Mouse (Mus musculus): ENCODE measurements around the gene Sstr5. TPM values are rescaled to one million over a fixed set of nuclear protein-coding genes. Genes with fewer than 3 reads are reported as not detected.

Sstr5 gene
- total RNA-seq, 2 experiments from 2014 or later, result not detected

DNA sequence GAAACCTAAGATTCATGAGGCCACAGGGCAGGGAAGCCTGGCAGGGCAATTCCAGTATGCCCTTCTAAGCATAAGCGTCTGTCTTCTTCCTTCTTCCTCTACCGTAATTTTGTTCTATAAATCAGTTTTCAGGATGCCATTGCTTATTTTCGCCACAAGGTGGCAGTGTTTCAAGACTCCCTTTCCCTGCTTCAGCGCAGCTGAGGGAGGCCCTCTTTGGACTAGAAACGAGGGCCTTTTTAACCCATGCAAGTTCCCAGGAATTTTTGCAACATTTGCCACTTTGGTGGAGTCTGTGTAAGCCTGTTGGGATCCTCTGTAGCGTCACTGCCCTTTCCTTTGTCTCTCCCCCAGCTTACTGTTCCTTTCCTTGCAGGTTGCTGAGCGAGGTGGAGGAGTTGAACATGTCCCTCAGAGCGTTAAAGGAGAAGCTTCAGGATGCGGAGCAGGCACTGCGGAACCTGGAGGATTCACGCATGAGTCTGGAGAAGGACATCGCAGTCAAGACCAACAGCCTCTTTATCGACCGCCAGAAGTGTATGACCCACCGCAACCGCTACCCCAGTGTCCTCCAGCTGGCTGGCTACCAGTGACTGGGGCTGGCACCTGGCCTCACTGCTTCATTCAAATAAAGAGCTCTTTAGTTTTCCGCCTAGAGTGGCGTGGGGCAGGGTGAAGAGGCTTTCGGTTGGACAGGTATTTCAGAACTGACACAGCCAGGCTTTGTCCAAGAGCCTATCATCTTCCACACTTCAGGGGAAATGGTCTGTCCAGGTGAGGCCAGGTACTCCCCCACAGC, 20.9 kb downstream of the Sstr5 start:
- peak; percentile 33 for DNase-seq

DNA sequence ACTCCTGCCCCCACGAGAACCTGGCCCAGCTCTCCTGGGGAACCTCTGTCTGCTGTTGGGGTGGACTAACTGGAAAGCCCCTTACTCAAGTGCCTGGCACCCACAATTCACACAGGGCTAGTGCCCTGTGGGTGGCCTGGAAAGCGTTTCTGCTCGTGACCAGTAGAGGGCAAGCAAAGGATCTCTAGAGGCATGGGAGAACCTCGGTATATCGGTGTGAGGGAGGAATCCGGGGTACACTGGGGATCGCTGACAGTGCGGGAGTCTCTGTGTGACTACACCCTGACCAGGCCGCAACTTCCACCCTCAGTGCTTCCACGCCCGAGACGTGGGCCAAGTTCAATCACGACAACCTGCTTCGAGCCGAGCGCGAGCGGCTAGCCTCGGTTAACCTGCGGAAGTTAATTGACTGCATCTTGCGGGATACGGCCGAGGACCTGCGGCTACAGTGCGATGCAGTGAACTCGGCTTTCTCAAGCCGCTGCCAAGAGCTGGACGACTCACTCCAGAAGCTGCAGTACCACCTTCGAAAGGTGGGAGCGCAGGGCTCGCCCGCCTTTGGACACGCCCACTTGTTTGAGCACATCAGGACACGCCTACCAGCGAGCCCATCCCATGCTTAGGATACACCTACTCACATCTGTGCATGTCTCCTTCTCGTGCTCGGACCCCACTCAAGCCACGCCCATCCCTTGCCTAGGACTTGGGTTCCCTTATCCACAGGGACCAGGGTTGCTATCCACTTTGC, 22.6 kb downstream of the Sstr5 start:
- intact Hi-C loops (cut with DNase I; ENCODE audit: low total_unique reads), result loop anchor here (10.0 kb wide), 1 partner anchor 140 kb away; no protein-coding TSS in a partner anchor
- DNase-seq, result peak; percentile 49

More for the DNA sequence above, 20.9 kb downstream of the Sstr5 start:
- intact Hi-C loops (cut with DNase I; ENCODE audit: low total_unique reads), result loop anchor here (2.0 to 10.0 kb wide), 2 partner anchors 31 to 141 kb away; no protein-coding TSS in a partner anchor

DNA sequence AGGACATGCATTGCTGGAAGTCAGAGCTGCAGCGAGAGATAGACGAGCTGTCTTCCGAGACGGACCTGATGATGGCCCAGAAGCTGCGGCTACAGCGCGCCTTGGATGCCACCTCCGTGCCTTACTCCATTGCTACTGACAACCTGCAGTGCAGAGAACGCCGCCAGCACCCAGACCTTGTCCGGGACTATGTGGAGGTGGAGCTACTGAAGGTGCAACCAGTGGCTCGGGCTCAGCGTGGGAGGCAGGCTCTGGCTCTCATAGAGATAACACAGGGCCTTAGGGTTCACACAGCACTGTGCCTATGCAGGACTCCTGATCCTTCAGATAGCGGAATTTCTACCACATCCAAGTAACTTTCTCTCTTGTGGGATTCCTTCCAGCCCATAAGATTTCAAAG, 25.0 kb downstream of the Sstr5 start:
- intact Hi-C loops (cut with DNase I; ENCODE audit: low total_unique reads), result loop anchor here (10.0 kb wide), 1 partner anchor 137 kb away; no protein-coding TSS in a partner anchor
- no peak for DNase-seq

DNA sequence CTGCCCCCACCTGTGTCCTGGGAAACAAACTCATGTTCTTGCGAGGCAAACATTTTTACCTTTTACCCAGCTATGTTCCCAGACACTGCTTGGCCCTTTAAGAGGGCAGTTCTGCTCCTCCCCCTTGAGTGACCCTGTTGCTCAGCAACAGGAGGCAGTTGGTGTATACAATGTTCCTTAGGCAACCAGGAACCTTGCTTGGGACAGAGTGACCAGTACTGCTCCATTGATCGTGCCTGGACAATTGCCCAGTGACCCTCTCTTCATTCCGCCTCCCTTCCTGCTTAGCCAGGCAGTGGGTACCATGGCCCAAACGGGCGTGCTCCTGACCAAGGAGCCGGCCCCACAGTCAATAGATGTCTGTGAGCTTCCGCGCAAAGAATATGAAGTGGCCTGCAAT, 25.7 kb downstream of the Sstr5 start:
- no peak for DNase-seq
- intact Hi-C loops (cut with DNase I; ENCODE audit: low total_unique reads), result loop anchor here (2.0 to 10.0 kb wide), 2 partner anchors 73 to 137 kb away; no protein-coding TSS in a partner anchor

DNA sequence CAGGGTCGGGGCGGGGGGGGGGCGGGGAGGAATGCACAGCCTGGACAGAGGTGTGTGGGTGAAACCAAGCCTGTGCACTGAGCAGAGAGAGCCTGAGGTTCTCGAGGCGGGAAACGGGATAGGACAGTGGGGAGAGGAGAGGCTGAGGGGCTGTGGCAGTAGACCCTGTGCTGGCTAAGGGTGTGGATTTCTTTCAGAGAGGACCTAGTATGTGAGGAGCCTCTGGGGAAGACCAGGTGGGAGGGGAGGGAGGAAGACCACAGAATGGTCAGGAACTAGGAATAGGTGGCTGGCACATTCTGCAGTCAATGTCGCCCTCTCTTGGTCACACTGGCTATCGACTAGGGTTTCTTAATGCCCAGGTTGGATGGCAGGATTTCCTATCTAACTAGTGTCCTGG, 27.3 kb downstream of the Sstr5 start:
- peak; percentile 46 for DNase-seq
- intact Hi-C loops (cut with DNase I; ENCODE audit: low total_unique reads), result loop anchor here (2.0 to 10.0 kb wide), 2 partner anchors 71 to 135 kb away; no protein-coding TSS in a partner anchor

DNA sequence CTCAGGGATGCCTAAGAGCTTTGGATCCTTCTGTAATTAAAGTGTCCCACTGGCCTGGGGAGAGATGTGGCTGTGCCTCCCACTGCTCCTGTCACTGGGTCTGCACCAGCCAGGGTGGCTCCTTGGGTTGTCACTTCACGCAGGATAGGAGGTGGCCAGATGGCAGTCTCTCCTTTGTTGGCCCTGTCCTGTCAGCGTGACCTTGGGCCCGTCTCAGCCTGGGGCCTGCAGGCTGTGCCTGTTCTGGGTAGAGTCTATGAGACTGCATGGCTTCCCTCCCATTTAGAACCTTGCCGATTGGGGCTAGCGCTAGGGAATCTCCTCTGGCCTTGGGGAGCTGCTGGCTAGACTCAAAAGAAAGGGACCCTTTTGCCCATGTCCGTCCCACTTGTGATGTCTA, 28.8 kb downstream of the Sstr5 start:
- intact Hi-C loops (cut with DNase I; ENCODE audit: low total_unique reads), result no loop called here
- no peak for DNase-seq

DNA sequence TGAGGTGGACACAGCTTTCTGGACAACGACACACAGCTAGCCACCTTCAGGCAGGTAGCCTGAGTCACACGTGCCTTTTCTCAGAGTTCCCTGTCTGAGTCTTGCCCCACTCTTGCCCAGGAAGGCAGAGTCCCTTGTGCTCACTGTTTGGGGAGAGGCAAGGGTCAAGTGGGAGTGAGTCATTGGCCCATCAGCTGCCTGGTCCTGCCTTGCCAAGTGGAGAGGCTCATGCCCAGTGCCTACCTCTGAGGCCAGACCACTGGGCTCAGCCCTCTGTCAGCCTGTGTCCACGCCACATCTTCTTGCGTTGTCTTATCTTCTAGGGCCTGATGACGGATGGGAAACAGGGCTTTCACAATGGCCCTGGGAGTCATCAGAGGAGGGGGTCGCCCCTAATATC, 29.3 kb downstream of the Sstr5 start:
- intact Hi-C loops (cut with DNase I; ENCODE audit: low total_unique reads), result no loop called here

DNA sequence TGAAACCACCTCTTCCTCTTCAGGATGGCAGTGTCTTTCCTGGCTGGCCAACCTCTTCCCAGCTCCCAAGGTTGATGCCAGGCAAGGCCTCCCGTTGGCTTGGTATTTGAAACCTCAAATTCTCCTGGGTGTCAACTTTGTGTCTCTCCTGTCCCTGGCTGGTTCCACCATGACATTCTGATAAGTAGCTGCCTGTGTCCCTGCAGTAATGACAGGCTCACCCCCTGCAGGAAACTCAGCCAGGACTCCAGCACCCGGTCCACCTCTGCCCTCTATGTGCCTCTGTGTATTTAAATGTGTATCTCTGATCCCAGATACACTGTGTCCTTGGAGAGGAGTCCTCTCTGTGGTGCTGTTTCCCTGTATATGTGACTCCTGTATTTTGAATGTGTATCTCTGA, 30.8 kb downstream of the Sstr5 start:
- intact Hi-C loops (cut with DNase I; ENCODE audit: low total_unique reads), result no loop called here

More for the DNA sequence above, 29.3 kb downstream of the Sstr5 start:
- no peak for DNase-seq

DNA sequence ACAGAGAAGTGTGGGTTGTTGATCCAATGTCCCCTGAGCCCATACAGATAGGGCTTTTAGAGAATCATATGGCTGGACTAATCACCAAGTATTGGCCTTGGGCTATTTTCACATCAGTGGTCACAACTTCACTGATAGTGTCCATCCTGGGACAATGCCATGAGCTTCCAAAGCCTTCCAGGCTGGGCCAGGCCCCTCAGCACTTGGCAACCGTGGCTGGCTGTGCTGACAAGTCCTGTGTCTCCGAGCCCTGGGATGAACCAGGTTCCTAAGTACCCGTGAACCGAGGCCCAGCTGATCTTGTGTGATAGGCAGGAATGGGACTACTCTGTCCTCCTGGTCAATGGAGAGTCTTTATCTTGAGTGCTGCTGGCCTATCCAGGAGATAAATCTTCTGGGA, 33.0 kb downstream of the Sstr5 start:
- intact Hi-C loops (cut with DNase I; ENCODE audit: low total_unique reads), result no loop called here
- DNase-seq, result no peak

More for the DNA sequence above, 30.8 kb downstream of the Sstr5 start:
- DNase-seq, result no peak

DNA sequence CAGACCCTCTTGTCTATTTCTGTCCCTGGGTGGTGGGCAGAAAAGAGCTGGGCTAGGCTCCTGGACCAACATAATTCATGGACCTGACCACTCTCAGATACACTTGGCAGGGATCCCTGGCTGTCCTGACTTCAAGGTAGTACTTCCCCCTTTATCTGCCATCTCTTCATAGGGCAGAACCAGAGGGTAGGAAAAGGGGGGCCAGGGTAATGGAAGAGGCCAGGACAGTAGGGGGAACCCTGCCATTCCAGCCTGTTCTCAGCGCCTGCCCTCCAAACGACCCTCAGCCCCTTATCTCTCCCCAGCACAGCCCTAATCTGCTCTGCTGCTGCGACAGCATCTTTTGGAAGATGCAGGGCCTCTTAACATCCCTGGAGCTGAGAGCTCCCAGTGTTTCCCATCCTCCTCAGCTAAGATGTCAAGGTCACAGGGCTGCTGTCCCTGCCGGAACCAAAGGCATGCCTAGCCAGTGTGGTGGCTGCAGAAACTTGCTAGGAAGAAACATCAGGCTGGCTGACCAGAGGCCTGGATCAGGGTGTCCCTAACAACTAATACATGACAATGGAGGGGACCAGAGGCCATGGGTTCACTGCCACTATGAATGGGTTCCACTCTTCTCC, 33.7 kb downstream of the Sstr5 start:
- intact Hi-C loops (cut with DNase I; ENCODE audit: low total_unique reads), result no loop called here

DNA sequence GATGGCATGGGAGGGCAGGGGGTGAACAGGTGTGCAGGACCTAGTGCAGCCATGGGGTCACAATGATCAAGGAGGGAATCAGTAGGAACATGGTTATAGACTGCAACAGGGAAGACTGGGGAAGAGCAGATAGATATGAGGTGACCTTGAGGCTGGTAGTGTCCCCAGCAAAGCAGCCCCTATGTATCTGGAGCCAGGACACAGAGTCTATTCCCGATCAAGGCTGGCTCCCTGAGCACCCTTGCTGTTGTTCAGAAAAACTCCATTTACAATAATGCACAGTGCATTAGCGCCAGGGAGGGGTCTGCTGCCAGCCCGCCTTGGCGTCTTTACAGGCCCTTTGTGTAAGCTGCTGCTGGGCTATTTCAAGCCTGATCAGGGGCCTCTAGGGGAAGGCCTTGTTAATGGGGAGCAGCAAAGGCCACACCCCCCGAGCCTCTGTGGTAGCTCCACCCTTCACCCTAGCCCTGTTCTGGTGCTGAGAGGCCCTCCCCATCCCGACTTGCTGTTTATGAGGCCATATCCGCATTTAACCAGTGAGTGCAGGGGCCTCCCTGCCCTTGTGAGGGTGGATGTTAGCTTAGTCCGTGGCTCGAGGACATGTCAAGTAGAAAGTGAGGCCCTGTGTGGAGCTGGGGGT, 34.7 kb downstream of the Sstr5 start:
- no peak for DNase-seq
- intact Hi-C loops (cut with DNase I; ENCODE audit: low total_unique reads), result no loop called here

More for the DNA sequence above, 33.7 kb downstream of the Sstr5 start:
- no peak for DNase-seq

DNA sequence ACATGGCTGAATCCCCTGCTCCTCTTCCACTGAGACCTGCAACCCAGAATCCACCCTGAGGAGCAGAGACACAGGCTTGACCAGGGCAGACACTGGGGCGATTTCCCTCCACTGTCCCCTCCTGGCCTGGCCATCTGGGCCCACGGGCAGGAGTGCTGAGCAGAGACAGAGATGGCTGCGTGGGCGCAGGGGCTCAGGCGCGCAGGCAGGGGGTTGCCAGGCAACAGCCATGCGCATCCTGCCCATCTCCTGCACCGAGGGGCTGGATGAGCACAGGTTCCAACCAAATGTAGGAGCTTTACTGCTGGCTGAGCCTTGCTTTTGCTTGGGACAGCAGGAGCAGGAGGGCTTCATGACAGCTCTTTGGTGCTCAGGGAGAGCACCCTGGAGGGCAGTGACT, 40.5 kb downstream of the Sstr5 start:
- no peak for DNase-seq
- intact Hi-C loops (cut with DNase I; ENCODE audit: low total_unique reads), result no loop called here

DNA sequence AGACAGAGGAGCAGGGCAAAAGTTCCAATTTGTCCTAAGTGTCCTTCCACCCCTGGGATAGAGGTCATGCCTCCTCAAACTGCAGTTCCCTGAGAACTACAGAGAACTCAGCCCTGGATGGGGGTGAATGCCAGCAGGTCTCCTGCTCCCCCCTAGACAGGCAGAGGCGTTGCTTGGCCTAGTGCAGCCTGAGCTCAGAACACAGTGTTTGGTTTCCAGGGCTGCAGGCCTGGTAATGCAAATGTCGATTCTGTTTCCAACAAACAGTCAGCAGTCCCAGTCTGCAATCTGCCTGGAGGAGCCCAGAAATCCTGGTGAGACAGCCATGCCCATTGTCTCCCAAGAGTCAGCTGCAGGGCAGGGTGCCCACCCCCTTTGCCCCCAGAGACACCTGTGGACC, 42.8 kb downstream of the Sstr5 start, which contains the start of gene Tekt4:
Gene Tekt4 (plus strand): TSS at position 344 of the 400 bp plus-strand sequence.
- intact Hi-C loops (cut with DNase I; ENCODE audit: low total_unique reads), result no loop called here
- no peak for DNase-seq

DNA sequence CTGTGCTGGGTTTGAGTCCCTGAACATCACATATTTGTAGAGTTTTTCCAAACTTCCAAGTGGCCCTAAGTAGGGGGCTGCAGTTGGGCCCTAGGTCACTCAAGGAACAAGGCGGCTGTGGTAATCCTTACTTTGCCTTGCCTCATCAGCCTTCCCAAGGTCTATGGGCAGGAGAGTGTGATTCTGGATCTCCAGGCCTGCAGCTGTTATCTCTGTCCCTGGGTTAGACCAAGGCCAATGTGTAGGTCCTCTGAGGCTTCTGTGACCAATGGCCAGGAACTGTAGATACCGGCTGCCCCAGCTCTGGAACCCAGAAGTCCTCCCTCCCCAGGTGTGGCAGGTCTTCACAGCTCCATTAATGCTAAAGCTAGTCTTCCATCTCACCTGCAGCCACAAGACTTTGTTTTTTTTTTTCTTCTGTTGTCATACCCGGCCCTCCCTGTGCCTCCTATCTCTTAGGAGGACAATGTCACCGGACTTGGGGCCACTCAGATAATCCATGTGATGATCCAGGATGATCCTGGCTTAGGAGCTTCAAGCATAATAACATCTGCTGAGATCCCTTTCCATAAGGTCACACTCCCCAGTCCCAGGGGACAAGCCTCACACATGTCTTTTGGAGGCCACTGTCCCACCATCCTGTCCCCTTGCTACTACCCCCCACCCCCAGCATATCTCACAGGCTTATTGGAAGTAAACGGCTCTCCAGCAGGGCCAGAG, 44.7 kb downstream of the Sstr5 start:
- DNase-seq, result no peak
- intact Hi-C loops (cut with DNase I; ENCODE audit: low total_unique reads), result no loop called here

DNA sequence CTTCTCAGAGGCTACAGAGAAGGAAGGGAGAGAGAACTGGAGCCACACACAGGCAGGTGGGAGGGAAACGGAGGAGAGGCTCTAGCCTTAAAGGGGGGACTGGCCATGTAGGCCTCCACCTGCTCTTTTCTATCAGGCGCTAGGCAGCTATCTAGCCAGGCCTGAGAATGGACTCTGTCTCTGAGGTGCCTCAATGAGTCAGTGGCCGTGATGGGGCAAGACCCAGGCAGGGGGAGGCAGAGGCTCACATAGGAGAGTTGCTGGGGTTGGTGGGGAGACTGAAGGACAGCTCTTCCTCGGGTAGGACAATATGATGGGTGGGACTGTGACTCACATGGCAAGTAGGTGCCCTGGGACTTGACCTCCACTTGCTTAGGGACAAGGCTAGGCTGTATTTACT, 46.8 kb downstream of the Sstr5 start:
- intact Hi-C loops (cut with DNase I; ENCODE audit: low total_unique reads), result no loop called here
- no peak for DNase-seq

DNA sequence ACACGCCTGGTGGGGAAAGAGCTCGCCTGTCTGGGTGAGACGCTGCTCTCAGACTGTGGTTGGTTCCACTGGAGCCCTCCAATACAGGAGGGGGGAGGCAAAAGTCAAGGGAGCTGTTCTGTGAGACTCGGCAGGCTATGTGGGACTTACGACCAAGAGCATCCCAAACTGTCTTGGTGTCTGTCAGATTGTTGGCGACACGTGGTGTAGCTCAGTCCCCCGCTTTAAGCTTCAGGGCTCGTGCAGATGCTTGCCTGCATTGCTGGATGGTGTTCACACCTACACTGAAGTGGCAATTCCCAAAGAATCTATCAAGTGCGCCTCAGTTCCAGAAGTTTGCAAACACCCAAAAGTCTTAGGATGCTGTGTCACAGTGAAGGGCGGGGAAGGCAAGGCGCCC, 49.2 kb downstream of the Sstr5 start:
- intact Hi-C loops (cut with DNase I; ENCODE audit: low total_unique reads), result no loop called here
- DNase-seq, result no peak

DNA sequence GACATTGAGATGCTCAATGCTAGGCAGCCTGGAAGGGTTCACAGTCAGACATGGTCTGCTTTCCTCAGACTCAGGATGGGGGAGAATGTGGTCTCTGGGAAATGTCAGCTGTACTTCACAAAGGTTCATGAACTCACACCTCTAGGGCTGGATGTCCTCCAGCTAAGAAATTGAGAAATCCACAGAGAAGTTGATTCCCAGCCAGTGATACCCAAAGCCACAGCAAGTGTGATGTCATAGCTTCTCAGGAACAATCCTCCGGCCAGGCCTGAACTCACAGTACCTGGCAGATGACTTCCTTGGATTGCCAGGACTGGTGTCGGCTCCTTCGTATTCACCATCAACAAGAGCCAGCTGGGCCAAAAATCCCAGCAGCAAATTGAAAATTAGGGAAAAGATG, 51.2 kb downstream of the Sstr5 start:
- no peak for DNase-seq

DNA sequence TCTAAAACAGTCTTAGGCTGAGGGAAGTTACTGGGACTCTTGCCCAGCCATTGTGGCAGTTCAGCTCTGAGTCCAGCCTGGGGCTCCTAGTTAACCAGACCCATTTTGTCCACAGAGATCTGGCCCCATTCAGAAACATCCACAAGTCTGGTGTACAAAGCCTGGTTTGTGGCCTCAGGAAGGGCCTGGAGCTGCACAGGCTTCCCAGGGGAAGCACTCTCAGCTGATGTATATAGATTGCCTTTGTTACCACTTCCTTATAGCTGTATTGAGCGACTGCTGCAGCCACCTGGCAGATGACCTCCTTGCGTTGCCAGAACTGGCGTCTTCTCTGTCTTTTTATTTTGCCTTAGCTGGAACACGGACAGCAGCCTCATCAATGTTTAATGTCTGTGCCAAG, 52.0 kb downstream of the Sstr5 start:
- DNase-seq, result no peak
- intact Hi-C loops (cut with DNase I; ENCODE audit: low total_unique reads), result no loop called here

More for the DNA sequence above, 51.2 kb downstream of the Sstr5 start:
- intact Hi-C loops (cut with DNase I; ENCODE audit: low total_unique reads), result no loop called here

DNA sequence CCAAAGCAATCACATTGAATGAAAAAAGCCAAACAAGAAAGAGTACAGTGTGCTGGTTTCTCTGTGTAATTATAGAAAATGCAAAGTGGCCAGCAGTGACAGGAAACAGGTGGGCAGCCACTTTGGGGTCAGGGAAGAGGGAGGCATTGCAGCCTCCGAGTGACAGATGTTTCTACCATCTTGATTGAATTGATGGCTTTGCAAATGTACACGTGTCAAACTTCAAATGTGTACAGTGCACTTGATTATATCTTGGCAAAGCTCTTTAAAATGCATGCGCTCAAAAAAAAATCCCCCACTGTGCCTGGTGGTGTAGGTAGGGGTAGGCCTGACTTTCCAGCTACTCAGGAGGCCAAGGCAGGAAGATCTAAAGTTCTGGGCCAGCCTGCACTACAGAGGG, 54.2 kb downstream of the Sstr5 start:
- DNase-seq, result no peak
- intact Hi-C loops (cut with DNase I; ENCODE audit: low total_unique reads), result no loop called here
